Mouse (Mus musculus) urinary bladder, adult 2 months (tissue): ENCODE measurements around the gene Yars. TPM values are rescaled to one million over a fixed set of nuclear protein-coding genes. Genes with fewer than 3 reads are reported as not detected.

ENCODE experiments used
- DNase-seq: peaks from one replicate; pipeline ENCODE4 v3.0.0; 2022; ENCODE audit warnings: low spot score
- polyA plus RNA-seq: library from polyadenylated mRNA; depleted of rRNA; stranded (reverse); fragments of >200 nt; gene quantifications from 2 replicates; pipeline ENCODE4 v1.2.3, GENCODE M21; 2012; rRNA removed

Gene Yars
- polyA plus RNA-seq, 1 experiment, result 38.3 TPM

DNA sequence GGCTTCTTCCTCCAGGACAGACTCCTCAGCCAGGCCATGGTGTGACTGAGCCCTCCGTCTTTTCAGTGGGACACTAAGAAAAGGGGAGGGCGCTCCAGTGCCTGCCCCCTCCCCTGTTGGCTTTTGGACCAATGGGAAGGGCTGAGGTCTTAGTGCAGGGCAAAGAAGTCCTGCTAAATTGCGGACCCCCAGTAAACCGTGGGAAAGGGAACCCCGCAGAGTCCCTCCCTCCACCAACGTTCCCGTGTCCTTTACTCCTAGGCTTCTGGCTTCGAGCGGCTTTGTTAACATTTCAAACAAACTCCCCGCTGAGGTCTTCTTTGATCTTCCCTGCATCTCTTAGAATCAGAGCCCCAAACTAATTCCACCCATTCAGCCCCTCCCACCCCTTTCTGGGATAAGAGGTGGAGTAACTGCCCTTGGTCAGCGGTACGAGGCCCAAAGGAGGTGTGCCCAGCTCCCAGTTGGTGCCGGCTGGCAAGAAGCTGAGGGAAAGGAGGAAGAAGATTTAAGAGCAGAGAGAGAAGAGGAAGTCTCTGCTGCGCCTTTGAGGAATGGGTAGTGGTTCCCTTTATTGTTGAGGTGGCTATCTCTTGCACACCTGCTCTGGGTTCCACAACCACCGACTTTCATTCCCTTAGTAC lies 62.0 kb downstream of the Yars start:
- no peak for DNase-seq

DNA sequence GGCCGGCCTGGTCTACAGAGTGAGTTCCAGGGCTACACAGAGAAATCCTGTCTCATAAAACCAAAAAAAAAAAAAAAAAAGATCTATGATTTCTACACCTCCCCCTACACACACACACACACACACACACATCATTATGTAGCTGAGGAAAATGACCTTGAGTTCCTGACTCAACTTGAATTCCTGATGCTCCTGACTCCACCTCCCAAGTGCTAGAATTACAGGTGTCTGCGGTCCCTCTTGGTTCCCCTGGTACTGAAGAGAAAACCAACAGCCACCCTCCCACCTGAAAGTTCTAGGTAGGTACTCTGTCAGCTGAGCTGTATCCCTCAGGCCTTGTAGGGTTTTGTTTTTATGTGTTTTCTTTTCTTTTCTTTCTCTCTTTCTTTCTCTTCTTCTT lies 62.9 kb downstream of the Yars start:
- no peak for DNase-seq

DNA sequence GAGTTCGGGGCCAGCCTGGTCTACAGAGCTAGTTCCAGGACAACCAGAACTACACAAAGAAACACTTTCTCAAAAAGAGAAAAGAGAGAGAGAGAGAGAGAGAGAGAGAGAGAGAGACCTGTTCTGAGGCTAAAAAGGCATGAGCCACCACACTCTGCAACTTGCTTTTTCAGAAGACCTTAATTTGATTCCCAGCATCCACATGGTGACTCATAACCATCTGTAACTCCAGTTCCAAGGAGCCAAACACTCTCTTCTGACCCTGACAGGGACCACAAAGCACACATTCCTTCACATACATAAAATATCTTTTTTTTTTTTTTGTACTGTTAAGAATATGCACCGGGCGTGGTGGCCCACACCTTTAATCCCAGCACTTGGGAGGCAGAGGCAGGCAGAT lies 65.0 kb downstream of the Yars start:
- DNase-seq, result no peak

DNA sequence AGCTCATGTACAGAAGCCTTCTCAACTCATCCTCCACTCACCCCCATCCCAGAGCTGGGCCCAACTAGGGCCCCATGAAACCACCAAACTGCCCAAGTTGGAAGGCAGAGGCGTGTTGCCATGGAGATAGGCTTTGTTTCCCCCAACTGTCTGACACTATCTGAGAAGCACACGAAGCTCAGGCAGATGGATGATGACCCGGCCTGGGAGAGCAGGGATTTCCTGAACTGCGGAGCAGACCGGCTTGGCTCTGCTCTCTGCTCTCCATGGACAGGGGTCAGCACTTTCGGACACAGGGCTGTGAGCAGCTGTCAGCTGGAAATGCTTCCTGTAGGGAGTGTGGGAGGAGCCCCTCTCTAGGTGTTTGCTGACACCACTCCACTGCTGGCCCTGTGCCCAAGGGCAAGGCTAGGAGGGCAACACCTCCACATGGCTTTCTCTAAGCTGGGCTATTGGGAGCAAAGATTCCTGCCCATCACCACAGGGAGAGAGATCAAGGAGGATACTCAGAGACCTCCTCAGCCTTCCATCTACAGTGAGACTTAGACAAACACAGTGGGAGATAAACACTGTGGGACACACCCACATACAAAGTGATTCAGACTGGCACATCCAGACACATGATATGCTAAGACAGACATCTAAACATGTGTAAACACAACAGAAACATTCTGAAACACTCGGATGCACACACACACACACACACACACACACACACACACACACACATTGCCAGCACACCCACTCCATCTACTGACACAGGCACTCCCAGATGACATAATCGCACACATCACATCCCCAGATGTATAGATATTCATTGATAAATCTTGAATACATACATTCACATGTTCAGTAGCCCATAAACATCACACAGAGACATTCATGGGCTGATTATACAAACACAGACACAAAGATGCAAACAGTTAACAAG lies 67.2 kb downstream of the Yars start:
- DNase-seq, result no peak

DNA sequence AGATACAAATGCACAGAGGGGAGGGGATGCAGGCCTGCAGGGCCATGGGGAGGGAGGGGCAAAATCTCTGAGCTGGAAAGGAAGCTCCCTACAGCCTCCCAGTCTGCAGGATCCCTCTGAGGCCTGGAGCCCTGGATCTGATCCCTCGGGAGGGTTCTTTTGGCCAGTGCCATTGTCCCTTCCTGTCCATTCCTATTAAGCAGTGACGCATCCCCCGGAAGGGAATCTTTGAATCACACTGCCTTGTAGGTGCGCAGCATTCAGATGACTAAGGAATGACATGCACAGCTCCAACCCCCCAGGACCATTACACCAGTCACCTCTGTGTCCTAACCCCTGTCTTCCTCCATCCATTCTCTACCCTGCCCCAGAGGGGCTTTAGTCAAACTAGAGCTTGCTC lies 69.5 kb downstream of the Yars start:
- no peak for DNase-seq

DNA sequence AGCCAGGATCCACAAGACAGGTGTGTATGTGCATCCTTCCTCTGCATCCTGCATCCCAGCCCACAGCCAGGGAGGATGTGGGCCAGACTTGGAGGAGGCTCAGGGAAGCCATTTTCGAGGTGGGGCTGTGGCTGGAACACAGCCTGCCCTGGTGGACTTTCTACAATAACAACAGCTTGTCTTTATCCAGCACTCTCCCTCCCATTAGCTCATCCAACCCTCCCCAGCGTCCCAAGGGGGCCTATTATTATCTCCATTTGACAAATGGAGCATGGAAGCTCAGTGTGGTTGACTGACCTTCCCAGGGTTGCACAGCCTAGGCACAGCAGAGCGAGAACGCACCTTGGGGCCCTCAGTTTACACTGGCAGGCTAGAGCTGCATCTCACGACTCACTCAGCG lies 71.1 kb downstream of the Yars start:
- DNase-seq, result no peak

DNA sequence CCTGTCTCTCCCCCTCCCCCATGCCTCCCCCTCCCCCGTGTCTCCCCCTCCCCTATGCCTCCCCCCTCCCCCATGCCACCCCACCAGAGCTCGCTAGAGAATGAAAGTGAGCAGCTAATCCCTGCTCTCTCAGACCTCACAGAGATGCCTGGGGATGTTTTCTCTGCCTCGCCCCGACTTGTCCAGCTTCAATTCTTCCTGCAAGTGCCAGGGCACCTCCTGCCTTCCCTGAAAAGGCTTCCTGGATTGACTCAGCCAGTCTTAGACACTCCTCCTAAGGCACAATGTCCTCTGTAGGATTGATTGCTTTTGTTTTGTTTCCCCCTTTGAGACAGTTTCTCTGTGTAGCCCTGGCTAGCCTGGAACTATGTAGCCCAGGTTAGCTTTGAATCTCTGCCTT lies 71.6 kb downstream of the Yars start, which contains the start of gene C77080:
C77080 (minus strand) TSS at position 209 of the 400 bp plus-strand sequence.
- no peak for DNase-seq

DNA sequence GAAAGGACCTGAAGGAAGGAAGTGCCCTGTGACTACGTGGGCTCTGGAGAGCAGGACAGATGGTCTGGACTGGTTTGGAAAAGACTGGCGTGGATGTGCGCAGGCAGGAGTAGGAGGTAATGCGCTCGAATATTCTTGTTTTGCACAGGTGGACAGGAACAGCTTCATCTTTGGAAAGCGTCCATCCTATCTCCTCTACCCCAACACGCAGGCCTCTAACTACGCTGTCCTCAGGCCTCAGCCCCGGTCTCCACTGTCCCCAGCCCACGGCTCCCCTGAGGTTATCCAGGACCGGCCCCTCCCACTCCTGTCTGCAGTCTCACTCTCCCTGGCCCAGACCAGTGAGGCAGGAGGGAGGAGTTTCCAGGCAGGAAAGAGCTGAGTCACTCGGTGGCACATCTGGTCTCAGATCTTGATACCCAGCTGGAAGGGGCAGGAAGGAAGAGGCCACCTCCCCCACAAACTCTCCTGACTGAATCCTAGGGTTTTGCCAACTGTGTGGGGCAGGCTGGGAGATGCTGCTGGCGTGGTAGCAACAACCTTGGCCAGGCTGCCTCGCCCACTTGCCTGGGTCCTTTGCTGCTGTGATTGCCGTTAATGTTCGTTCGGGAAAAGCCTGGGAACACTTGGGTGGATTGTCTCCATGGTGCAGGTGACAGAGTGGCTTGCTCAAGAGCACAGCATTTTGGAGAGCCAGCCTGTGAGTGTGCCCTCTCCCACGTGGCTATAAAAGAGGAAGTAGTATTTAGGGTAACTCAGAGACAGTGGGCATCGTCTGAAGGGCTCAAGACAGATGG lies 73.9 kb downstream of the Yars start:
- DNase-seq, result no peak

DNA sequence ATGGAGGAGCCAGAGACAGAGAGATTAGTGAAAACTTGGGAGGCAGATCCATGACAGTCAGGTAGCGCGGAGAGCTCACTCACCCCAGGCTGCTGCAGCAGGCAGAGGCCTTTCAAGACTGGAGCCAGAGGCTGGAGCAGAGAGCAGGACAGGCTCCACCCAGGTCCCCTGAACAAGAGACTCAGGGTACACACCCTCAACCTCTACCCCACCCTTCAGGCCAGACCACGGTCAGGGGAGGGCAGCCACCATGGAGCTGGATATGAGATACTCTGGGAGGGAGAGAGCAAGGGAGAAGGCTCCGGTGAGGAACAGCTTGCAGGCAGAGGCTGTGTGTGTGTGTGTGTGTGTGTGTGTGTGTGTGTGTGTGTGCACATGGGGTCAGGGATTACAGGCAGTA lies 76.6 kb downstream of the Yars start:
- DNase-seq, result no peak

DNA sequence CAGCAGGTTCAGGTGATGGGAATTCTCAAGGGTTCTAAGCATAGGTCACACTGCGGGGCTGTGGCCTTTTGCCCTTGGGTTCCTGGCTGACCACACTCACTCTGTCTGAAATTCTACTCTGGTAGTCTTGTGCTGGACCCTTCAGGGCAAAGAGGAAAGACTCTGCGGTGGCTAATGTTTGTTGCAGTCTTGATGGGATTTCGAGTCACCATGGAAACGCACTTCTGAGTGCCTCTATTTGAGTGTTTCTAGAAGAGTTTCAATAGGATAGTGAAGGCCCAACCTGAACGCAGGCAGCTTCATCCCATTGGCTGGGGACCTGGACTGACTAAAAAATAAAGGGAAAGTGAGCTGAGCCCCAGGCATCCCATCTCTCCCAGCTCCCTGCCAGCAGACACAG lies 77.3 kb downstream of the Yars start:
- no peak for DNase-seq

DNA sequence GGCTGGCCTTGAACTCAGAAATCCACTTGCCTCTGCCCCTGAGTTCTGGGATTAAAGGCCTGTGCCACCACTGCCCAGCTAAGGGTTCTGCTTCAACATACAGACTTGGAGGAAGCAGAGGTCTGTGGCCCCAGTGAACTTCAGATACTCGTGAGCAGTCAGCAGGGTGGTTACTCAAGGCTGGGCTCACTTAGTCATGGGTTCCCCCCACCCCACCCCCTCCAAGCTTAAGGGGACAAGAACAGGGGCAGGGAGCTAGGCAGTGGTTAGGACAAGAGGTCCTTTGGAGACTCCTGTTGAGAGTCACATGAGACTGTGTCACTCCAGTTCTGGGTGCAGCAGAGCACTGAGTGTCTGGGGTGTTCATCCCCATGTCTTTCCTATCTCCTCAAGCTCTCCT lies 79.1 kb downstream of the Yars start:
- DNase-seq, result no peak

Other genes starting within 250 kb of the Yars start
- 18.8 and 18.9 TPM in 2 replicates for gene Azin2, start 227.3 kb upstream of the Yars start, polyA plus RNA-seq
- gene Ak2, start 197.8 kb upstream of the Yars start, polyA plus RNA-seq, result 59.2 and 75.5 TPM in 2 replicates
- 25.9 and 28.9 TPM in 2 replicates for gene Rnf19b, start 131.5 kb upstream of the Yars start, polyA plus RNA-seq
- gene Tmem54, start 84.2 kb upstream of the Yars start, polyA plus RNA-seq, result 25.3 and 27.2 TPM in 2 replicates
- gene Hpca, start 67.7 kb upstream of the Yars start, polyA plus RNA-seq, result 0.46 and 0.55 TPM in 2 replicates
- gene Fndc5, start 52.8 kb upstream of the Yars start, polyA plus RNA-seq, result 5.9 and 7.1 TPM in 2 replicates
- gene S100pbp, start within 50 bp of the Yars start, polyA plus RNA-seq, result 19.8 and 21.7 TPM in 2 replicates
- gene C77080, start 71.6 kb downstream of the Yars start, polyA plus RNA-seq, result 29.7 and 32.1 TPM in 2 replicates
- 3.1 and 4.0 TPM in 2 replicates for gene Sync, start 97.9 kb downstream of the Yars start, polyA plus RNA-seq
- gene Rbbp4, start 145.6 kb downstream of the Yars start, polyA plus RNA-seq, result 65.1 and 72.2 TPM in 2 replicates
- gene Zbtb8os, start 145.9 kb downstream of the Yars start, polyA plus RNA-seq, result 45.4 and 52.6 TPM in 2 replicates
- 18.7 and 21.0 TPM in 2 replicates for gene Zbtb8a, start 188.4 kb downstream of the Yars start, polyA plus RNA-seq